Mouse (Mus musculus) ovary, postnatal 36 days (tissue): ENCODE results near the gene Dcaf17.

ENCODE experiments used
- DNase-seq: peaks from one replicate; pipeline ENCODE4 v3.0.0; 2022; ENCODE audit warnings: low spot score, mixed read lengths

Dcaf17 gene

DNA sequence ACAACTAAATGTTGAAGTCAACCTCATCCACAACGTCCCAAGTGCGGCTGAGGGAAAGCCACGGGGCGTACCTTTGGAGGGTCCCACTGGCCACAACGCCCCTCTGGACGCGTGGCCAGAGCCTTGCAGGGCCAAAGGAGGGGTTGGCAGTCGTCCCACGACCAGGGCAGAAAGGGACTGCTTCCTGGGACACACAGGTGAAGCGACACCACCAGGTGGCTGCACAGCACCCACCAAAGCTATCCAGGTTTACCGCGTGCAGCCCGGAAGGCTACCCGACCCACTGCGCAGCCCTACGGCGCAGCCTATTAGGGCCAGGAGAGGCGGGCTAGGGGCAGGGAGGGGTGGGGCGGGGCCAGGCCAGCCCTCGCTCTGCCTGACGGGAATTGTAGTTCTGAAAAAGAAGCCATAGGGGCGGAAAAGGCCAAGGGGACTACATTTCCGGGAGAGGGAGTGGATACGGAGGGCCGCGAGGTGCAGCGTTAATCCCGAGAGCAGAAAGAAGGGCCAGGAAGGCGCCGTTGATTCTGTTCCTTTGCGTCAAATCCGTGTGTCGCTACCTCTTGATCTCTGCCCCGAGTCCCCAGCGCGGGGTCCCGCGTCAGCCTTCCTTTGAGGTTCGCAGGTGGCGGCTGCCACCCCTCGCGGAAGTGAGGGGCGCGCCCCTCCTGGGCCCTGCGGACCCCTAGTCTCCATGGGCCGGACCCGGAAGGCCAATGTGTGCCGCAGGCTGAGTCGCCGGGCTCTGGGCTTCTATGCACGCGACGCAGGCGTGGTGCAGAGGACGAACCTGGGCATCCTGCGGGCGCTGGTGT lies at the start of gene Dcaf17, which contains the start of gene Mettl8:
Dcaf17 (plus strand) TSS at position 29 of the 815 bp plus-strand sequence.
Mettl8 (minus strand) TSS at position 284 of the 815 bp plus-strand sequence.
- DNase-seq = peak; percentile 90

- DNase-seq = no peak
Measured at GRCm38 (mm10) chr2:71011816-71012215, 43.3 kb upstream of the Dcaf17 start.

DNA sequence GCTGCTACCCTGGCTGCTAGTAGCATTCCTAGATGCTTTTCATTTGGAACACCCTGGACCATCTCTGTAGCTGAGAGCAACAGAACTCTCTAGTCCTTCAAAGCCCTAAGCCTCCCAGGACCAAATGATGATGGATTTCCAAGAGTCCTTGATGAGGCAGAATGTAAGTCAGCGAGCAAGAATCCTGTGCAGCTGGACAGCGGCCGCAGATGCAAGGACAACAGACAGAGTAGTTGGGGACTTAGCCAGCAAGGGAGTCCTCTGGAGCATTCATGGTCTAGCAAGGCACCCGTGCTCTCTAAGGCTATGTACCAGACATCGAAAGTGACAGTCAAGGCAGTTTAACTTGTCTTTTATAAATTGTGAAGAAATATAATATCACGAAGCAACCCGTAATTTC lies 41.6 kb upstream of the Dcaf17 start:
- no peak for DNase-seq

DNA sequence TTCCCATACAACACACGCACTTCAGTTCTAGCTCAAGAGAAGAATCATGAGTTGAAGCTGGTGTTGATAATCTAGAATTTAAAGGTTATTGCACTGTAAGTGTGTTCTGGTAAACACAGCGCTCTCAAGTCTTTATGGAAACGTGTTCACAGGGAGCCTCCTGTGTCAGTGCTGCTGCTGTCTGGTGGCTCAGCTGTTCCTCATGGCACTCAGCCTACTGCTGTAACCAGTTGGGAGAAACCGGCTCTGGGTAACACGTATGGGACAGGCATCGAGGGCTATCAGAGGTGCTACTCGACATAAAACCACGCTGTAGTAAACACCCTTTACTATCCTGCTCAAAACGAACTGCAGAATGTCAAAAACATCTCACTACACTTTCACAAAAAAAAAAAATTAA lies 35.9 kb upstream of the Dcaf17 start:
- DNase-seq = no peak

- no peak for DNase-seq
Measured at GRCm38 (mm10) chr2:71019704-71020375, 35.3 kb upstream of the Dcaf17 start.

DNA sequence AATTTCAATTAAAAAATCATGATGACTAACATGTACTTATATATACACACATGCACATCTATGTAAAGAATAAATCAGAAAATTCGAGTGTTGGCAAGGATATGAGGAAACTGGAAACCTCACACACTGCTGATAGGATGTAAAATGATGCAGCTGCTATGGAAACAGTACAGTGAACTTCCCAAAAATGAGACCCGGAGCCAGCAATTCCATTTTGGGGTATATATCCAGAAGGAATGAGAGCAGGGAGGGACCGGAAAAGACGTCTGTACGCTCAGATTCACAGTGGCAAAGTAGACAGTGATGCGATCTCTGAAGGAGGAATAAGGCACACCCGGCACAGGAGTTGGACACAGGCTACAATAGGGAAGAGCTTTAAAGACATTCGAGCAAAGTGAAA lies 34.5 kb upstream of the Dcaf17 start:
- no peak for DNase-seq

DNA sequence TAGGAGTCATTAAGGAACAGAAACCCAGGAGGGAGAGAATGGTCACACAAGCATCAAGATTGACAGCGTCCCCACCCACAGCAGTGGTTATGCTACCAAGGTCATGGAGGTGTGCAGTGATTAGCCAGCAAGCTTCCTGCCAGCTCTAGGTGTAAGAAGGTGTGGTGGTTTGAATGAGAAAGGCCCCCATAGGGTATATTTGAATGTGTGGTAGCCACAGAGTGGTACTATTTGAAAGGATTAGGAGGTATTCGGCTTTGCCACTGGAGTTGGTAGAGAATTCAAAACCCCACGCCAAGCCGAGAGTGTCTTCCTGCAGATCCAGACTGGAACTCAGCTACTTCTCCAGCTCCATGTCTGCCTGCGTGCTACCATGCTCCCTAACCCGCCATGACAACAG lies 32.1 kb upstream of the Dcaf17 start:
- no peak for DNase-seq

DNA sequence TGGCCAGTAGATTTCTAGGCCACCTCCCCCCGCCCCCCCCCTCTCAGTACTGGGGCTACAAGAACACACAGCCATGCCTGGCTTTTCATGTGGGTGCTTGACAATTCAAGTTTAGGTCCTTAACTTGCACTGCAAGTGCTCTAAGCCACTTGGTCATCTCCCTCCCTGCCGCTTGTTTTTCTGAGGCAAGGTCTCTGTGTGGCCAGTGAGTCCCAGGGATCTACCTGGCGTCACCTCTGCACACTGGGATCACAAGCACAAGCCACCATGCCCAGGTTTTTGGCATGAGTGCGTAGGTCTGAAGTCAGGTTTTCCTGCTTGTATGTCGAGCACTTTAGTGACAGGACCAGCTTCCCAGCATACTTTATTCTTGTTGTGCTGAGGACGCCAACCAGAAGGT lies 31.1 kb upstream of the Dcaf17 start:
- no peak for DNase-seq

DNA sequence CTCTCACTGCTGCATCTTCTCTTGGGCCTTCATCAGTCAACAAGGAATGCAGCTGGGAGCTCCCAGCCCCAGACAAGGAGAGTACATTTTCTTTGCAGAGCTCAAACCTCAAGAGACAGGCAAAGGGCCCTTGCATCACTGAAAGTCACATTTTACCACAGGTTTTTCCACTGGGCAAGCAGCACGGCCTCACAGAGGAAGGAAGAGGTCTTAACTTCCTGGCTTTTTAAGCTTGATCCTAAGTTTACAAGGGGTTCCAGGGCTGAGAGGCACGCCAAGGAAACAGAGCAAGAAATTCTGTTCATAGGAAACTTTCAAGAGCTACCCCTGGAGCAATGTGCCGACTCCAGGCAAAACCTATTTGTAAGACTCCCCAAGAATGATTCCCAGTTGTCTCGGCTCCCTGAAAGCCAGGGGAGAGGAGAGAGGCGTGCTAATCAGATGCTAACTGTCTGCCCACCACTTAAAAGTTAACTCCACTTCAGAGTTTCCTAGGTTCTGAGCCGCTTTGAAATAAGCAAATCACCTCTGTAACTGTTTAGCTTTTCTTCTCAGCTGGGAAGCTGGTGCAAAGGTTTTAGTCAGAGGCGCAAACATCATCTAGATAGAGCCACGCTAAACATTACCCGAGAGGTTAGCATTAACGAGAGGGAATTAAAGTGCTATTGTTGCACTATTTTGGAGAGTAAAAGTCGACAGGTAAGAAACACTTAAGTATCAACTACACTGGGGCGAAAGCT lies 29.4 kb upstream of the Dcaf17 start:
- no peak for DNase-seq

- no peak for DNase-seq
Measured at GRCm38 (mm10) chr2:71026787-71027186, 28.3 kb upstream of the Dcaf17 start.

GRCm38 (mm10) chr2:71027631-71028030 lies 27.5 kb upstream of the Dcaf17 start:
- DNase-seq = no peak

DNA sequence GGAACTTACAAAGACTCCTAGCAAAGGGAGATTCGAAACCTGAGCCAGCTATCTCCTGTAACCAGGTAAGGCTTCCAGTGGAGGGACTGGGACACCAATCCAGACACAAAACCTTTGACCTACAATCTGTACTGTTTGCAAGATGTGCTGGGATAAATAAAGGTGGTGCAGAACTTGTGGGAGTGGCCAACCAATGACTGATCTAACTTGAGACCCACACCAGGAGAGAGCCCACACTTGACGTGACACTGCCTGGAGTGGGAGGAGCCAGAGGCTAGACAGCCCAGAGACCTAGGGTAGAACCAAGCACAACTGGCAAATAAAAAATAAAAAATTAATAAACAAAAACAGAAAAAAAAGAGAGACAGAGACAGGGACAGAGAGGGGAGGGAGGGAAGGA lies 24.5 kb upstream of the Dcaf17 start:
- DNase-seq = no peak

GRCm38 (mm10) chr2:71031973-71032794 lies 22.9 kb upstream of the Dcaf17 start:
- no peak for DNase-seq

DNA sequence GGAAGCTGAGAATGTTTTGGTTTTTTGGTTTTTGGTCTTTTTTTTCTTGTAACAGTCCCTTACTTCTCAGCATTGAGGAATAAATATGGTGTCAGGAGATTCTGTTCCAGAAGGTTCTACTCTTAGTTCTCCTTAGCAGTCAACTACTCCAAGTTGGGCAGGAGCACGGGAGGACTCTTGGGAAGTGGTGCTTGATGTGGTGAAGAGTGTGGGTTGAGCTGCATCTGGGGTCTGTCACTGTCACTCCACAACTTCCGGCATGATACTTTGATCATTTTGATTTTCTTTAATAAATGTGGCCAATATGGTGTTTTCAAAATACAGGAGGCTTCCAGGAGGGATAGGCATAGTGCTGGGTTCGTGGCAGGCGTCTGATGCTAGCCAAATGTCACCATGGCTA lies 22.1 kb upstream of the Dcaf17 start:
- DNase-seq = no peak

DNA sequence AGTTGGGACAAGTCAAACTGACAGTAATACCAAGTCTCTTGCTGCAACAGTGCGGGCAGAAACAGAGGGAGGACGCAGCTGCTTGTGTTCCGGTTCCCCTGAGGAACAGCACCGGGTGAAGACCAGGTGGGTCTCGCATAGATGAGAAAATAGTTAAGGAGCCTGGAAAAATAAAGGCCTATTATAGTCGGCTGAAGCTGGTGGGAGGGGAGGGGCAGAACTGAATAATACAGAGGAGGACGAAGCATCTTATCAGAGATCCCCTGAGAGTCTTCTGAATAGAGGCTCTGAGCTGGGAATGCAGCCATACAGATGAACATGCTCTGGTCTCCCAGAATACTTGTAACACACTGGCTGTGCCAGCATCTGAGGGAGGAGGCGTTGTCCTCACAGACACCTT lies 21.1 kb upstream of the Dcaf17 start:
- no peak for DNase-seq

DNA sequence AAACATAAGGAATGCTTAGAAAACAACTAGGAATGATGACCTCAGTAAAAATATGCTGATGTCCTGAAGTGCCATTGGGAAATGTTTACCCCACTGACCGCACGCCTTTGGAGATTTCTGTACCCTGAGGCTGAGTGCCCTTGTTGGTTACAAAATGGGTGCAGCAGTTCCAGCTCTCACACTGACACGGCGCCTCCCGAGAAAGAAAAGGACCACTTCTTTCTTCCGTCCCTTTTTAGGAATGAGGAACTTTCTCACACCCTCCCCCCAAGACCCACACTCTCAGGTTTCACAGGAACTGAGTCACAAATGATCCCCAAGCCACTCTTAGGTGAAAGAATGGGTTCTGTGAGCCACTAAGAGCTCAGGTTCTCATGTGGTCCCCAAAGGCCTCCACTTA lies 17.7 kb upstream of the Dcaf17 start:
- no peak for DNase-seq

DNA sequence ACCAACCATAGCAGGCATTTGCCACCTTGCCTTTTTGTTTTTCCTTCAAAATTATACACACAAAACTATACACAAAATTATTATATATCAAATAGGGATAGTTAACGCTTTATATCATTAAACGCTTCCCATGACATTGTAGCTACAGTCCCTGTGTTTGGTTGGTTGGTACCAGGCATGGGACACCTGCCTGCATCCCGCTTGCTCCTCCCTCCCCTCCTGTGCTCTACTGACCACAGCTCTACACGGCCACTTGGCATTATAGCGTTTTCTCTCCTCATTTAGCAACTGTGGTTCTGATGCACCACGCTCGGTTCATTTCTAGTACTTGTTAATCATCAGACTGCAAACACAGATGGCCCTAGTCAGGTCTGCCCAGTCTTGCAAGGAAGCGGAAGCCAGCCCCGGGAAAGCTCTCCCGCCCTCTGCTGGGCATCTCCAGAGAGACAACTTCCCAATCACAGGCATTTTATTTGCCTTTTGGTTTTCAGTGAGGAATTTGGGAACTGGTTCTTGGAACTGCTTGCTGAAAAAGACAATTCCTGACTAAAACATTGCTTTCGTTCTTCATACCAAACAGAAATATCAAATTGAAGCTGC lies 15.5 kb upstream of the Dcaf17 start:
- DNase-seq = peak; percentile 76

DNA sequence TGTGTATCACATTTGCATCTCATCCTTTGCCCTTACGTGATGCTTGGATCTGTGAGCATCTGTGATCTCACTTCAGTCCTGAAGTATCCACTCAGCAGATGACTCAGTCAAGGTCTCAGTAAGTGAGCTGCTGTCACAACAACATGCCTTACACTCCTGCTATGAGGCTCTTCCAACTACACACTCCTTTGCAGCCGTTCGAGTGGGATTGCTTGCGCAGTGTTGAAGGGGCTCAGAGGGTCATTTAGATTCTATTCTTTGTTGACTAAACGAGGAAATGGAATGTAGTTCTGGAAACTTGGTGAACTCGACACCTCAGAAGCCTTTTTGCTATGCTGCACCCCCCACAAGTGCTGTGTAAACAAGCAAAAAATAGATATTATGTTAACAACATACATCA lies 9.0 kb upstream of the Dcaf17 start:
- DNase-seq = no peak

GRCm38 (mm10) chr2:71046751-71047320 lies 8.3 kb upstream of the Dcaf17 start:
- DNase-seq = no peak

DNA sequence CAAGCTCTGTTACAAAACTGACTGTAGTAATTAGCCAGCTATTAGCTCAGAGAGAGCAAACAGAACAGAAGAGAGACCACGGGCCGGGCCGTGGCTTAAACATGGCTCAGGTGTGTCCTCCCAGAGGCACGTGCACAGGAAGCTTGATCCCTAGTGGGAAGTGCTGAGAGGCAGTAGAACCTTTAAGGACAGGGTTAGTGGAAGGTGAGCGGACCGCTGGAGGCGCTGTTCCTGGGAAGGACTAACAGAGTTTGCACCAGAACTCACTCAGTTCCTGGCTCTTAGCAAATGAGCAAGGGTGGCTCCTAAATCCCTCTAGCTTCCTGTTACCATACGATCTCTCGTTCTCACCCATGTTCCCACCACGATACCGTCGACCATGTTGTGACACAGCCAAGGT lies 6.2 kb upstream of the Dcaf17 start:
- DNase-seq = no peak

DNA sequence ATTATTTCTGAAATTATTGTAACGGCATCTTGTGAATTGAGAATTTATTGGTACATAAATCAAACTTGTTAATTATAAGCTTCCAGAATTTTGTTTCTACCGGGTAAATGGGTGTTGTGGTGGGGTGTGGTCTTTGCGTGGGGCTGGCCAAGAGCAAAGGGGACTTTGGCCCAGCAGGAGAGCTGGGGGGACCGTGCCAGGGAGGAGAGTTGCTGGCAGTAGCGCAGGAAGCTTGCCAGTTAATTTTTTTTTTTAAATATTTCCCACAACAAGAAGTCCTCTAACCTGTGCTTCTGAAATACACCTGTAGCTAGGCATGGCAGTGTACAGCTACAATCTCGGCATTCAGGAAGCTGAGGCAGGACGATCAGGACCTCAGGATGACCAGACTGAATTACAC lies 4.6 kb upstream of the Dcaf17 start:
- DNase-seq = no peak
